Mouse (Mus musculus) hindbrain, postnatal 0 days (tissue): ENCODE measurements around the gene Umad1. TPM values are rescaled to one million over a fixed set of nuclear protein-coding genes. Genes with fewer than 3 reads are reported as not detected.

ENCODE experiments used
- ATAC-seq: fragments of 200-750 bp; cut with Nextera tagmentation; 2 replicates; pipeline ENCODE4 v1.8.0; 2017; ENCODE audit warnings: mild to moderate bottlenecking, moderate TSS enrichment, moderate library complexity
- DNase-seq: peaks from one replicate; pipeline ENCODE4 v3.0.0-alpha.2; 2015; ENCODE audit warnings: low spot score
- H3K27ac ChIP-seq: fragments of 300-500 bp; sonication (generic); 2 replicates; pipeline ENCODE4 v1.5.1; 2014; ENCODE audit warnings: mild to moderate bottlenecking
- H3K27me3 ChIP-seq: fragments of 300-500 bp; sonication (generic); 2 replicates; pipeline ENCODE4 v1.6.1; 2014; ENCODE audit warnings: low read length, mixed read lengths; ENCODE audit not compliant: insufficient read depth
- H3K36me3 ChIP-seq: fragments of 300-500 bp; sonication (generic); 2 replicates; pipeline ENCODE4 v1.6.1; 2014; ENCODE audit warnings: low read length, mixed read lengths; ENCODE audit not compliant: insufficient read depth
- H3K4me1 ChIP-seq: fragments of 300-500 bp; sonication (generic); 2 replicates; pipeline ENCODE4 v1.6.1; 2014; ENCODE audit warnings: antibody characterized with exemption, low read length, mixed read lengths; ENCODE audit not compliant: insufficient read depth
- H3K4me2 ChIP-seq: fragments of 300-500 bp; sonication (generic); 2 replicates; pipeline ENCODE4 v1.6.1; 2014; ENCODE audit warnings: low read depth, mild to moderate bottlenecking, low read length, moderate library complexity, mixed read lengths
- H3K4me3 ChIP-seq: fragments of 300-500 bp; sonication (generic); 2 replicates; pipeline ENCODE4 v1.5.1; 2014; ENCODE audit warnings: low read length
- H3K9ac ChIP-seq: fragments of 300-500 bp; sonication (generic); replicated peaks from 2 replicates; pipeline ENCODE4 v1.6.1; 2014; ENCODE audit warnings: mild to moderate bottlenecking, low read length, moderate library complexity, mixed read lengths
- H3K9me3 ChIP-seq: fragments of 300-500 bp; sonication (generic); 2 replicates; pipeline ENCODE4 v1.6.1; 2016; ENCODE audit warnings: low read length, mixed read lengths
- CTCF ChIP-seq: IDR thresholded peaks from 2 replicates; pipeline ENCODE4 v1.5.1; 2016; ENCODE audit warnings: antibody characterized with exemption, control low read depth, low read depth
- WGBS: fragments of 180-500 bp; shearing (Covaris S2); extraction: QIAGEN DNeasy Blood & Tissue Kit; methylation state at CpG from one replicate; pipeline ENCODE4 v1.1.7; 2014; 5-methylcytosine and 5-hydroxymethylcytosine counted together
- polyA plus RNA-seq: library from polyadenylated mRNA; unstranded; fragments of >200 nt; fragmentation: Nextera tagmentation; extraction: Ambion mirVana; gene quantifications from 2 replicates; pipeline ENCODE4 v1.2.1, GENCODE M21; 2015
- total RNA-seq: library from RNA; depleted of rRNA; stranded (reverse); fragments of >200 nt; gene quantifications from 2 replicates; pipeline ENCODE4 v1.2.3, GENCODE M21; 2014; rRNA removed

Umad1 gene
- total RNA-seq (16.9 and 24.2 TPM in 2 replicates), polyA plus RNA-seq (56.6 and 57.8 TPM in 2 replicates)

- H3K4me3 ChIP-seq = peak within 1 kb of the TSS; percentile 87
- DNase-seq (peak; percentile 99), ATAC-seq (peak; percentile 100)
- peak within 1 kb of the TSS; percentile 88 for H3K4me2 ChIP-seq
- peak within 1 kb of the TSS; percentile 91 for H3K27ac ChIP-seq
- H3K27me3 ChIP-seq = no peaks in the 10 kb centered on the region
- H3K9me3 ChIP-seq = no peaks in the 10 kb centered on the region
- TF ChIP-seq CTCF = no peak
- peaks cover 6% of the 10 kb centered on the region for H3K4me1 ChIP-seq
- no peaks in the 10 kb centered on the region for H3K36me3 ChIP-seq
- H3K9ac ChIP-seq = peak within 1 kb of the TSS; percentile 78
- under 1% methylated on average over 64 of the region's 64 CpGs for WGBS
These were observed at the start of gene Umad1, which contains the start of the genes Rpa3 and Gm45062 for GRCm38 (mm10) chr6:8259004-8259666. TSS of gene Umad1 (plus strand) at chr6:8259288. TSS of gene Rpa3 (minus strand) at chr6:8259173. TSS of gene Gm45062 (plus strand) at chr6:8259450.

- no peak for ATAC-seq
- Histone ChIP-seq H3K27ac (peak overlapping the region; percentile 93; the same call in 1 of the 2 replicates), H3K4me2 (peak overlapping the region; percentile 55), H3K36me3 (no peaks in the 10 kb centered on the region), H3K27me3 (no peaks in the 10 kb centered on the region), H3K4me1 (0 out of 2 replicates have a peak, but pooled peaks cover 4% of the 10 kb centered on the region), H3K9ac (peak overlapping the region; percentile 88), H3K9me3 (no peaks in the 10 kb centered on the region), H3K4me3 (peak overlapping the region; percentile 77)
- DNase-seq = peak; percentile 63
- no peak for TF ChIP-seq CTCF
- 12% methylated on average over 10 of the region's 10 CpGs for WGBS
These were observed 49.3 kb upstream of the Umad1 start for GRCm38 (mm10) chr6:8209866-8210186.

- Histone ChIP-seq H3K4me2 (peak overlapping the region; percentile 55), H3K27me3 (no peaks in the 10 kb centered on the region), H3K27ac (no peak overlapping the region), H3K9ac (no peak overlapping the region), H3K9me3 (no peaks in the 10 kb centered on the region), H3K4me1 (0 out of 2 replicates have a peak, but pooled peaks cover 4% of the 10 kb centered on the region), H3K36me3 (no peaks in the 10 kb centered on the region), H3K4me3 (0 out of 2 replicates have a peak overlapping the region, but pooled peaks have one; percentile 77)
- TF ChIP-seq CTCF = no peak
- no peak for DNase-seq
- WGBS = 89% methylated on average over 3 of the region's 3 CpGs
- no peak for ATAC-seq
These were observed 48.4 kb upstream of the Umad1 start for GRCm38 (mm10) chr6:8210661-8211060.

- Histone ChIP-seq H3K36me3 (peaks cover 10% of the 10 kb centered on the region), H3K4me3 (no peak overlapping the region), H3K27me3 (no peaks in the 10 kb centered on the region), H3K4me2 (no peak overlapping the region), H3K4me1 (no peaks in the 10 kb centered on the region), H3K9ac (no peak overlapping the region), H3K27ac (no peak overlapping the region), H3K9me3 (no peaks in the 10 kb centered on the region)
- no peak for DNase-seq
- no peak for ATAC-seq
- TF ChIP-seq CTCF = no peak
- 84% methylated on average over 3 of the region's 3 CpGs for WGBS
These were observed 32.1 kb upstream of the Umad1 start for GRCm38 (mm10) chr6:8227035-8227434.

GRCm38 (mm10) chr6:8228596-8228995, 30.5 kb upstream of the Umad1 start:
- Histone ChIP-seq H3K4me2 (no peak overlapping the region), H3K9ac (no peak overlapping the region), H3K4me3 (no peak overlapping the region), H3K27me3 (no peaks in the 10 kb centered on the region), H3K4me1 (no peaks in the 10 kb centered on the region), H3K36me3 (peaks cover 12% of the 10 kb centered on the region), H3K27ac (no peak overlapping the region), H3K9me3 (no peaks in the 10 kb centered on the region)
- 90% methylated on average over 3 of the region's 3 CpGs for WGBS
- ATAC-seq = no peak
- DNase-seq = no peak
- TF ChIP-seq CTCF = no peak

GRCm38 (mm10) chr6:8258316-8258715, 772 bp upstream of the Umad1 start:
- no peak for TF ChIP-seq CTCF
- 11% methylated on average over 6 of the region's 6 CpGs for WGBS

GRCm38 (mm10) chr6:8259667-8260044, 568 bp downstream of the Umad1 start:
- no peak for DNase-seq

More at GRCm38 (mm10) chr6:8258316-8258715, 772 bp upstream of the Umad1 start:
- no peaks in the 10 kb centered on the region for H3K36me3 ChIP-seq
- no peaks in the 10 kb centered on the region for H3K27me3 ChIP-seq
- peak overlapping the region; percentile 88 for H3K27ac ChIP-seq
- peak overlapping the region; percentile 87 for H3K4me3 ChIP-seq
- no peak for DNase-seq
- no peak for ATAC-seq
- H3K9me3 ChIP-seq = no peaks in the 10 kb centered on the region
- peak overlapping the region; percentile 71 for H3K9ac ChIP-seq
- H3K4me1 ChIP-seq = peaks cover 6% of the 10 kb centered on the region
- peak overlapping the region; percentile 78 for H3K4me2 ChIP-seq

More at GRCm38 (mm10) chr6:8259667-8260044, 568 bp downstream of the Umad1 start:
- ATAC-seq = no peak
- Histone ChIP-seq H3K9me3 (no peaks in the 10 kb centered on the region), H3K36me3 (no peaks in the 10 kb centered on the region), H3K9ac (peak overlapping the region; percentile 78), H3K4me3 (peak overlapping the region; percentile 87), H3K27me3 (no peaks in the 10 kb centered on the region), H3K4me1 (peaks cover 6% of the 10 kb centered on the region), H3K27ac (peak overlapping the region; percentile 91), H3K4me2 (peak overlapping the region; percentile 88)
- WGBS = under 1% methylated on average over 8 of the region's 8 CpGs
- no peak for TF ChIP-seq CTCF
